Mouse (Mus musculus) liver, embryonic 14.5 days (tissue): ENCODE results near the gene Dsp. TPM values are rescaled to one million over a fixed set of nuclear protein-coding genes. Genes with fewer than 3 reads are reported as not detected.

Experiments
- ATAC-seq: fragments of 200-750 bp; cut with Nextera tagmentation; 2 replicates; pipeline ENCODE4 v1.8.0; 2017; ENCODE audit warnings: moderate number of reproducible peaks, mild to moderate bottlenecking, moderate library complexity; ENCODE audit not compliant: insufficient read depth
- DNase-seq, 3 experiments: peaks; one replicate each; pipeline ENCODE4 v3.0.0-alpha.2; 2012 to 2013; ENCODE audit warnings: low read depth in 3 of 3, low spot score in 3 of 3
- H3K27ac ChIP-seq: fragments of 300-500 bp; sonication (generic); 2 replicates; pipeline ENCODE4 v1.5.1; 2014; ENCODE audit warnings: moderate library complexity, mild to moderate bottlenecking, control low read depth, inconsistent platforms
- H3K27me3 ChIP-seq: fragments of 300-500 bp; sonication (generic); 2 replicates; pipeline ENCODE4 v1.6.1; 2014; ENCODE audit warnings: mild to moderate bottlenecking, low read length, moderate library complexity; ENCODE audit not compliant: control insufficient read depth, insufficient read depth
- H3K36me3 ChIP-seq: fragments of 300-500 bp; sonication (generic); replicated peaks from 2 replicates; pipeline ENCODE4 v1.6.1; 2014; ENCODE audit warnings: low read depth; ENCODE audit not compliant: control insufficient read depth, insufficient read depth
- H3K4me1 ChIP-seq, 2 experiments: fragments of 200-500 bp in 1 of 2; fragments of 300-500 bp in 1 of 2; sonication (generic) in 1 of 2; replicated peaks; 2 replicates each; pipeline ENCODE4 v1.6.1; 2012 to 2014; ENCODE audit warnings: antibody characterized with exemption in 1 of 2, inconsistent platforms in 1 of 2, low read length in 1 of 2; ENCODE audit not compliant: control insufficient read depth in 2 of 2, insufficient read depth in 2 of 2
- H3K4me2 ChIP-seq: fragments of 300-500 bp; sonication (generic); 2 replicates; pipeline ENCODE4 v1.6.1; 2014; ENCODE audit warnings: low read depth, mild to moderate bottlenecking, control low read depth, moderate library complexity
- H3K4me3 ChIP-seq, 2 experiments: fragments of 200-500 bp in 1 of 2; fragments of 300-500 bp in 1 of 2; sonication (generic) in 1 of 2; 2 replicates each; pipeline ENCODE4 v1.5.1; 2012 to 2014; ENCODE audit warnings: low read depth in 2 of 2, low read length in 2 of 2, mild to moderate bottlenecking in 2 of 2, control low read depth in 1 of 2, inconsistent platforms in 1 of 2, moderate library complexity in 1 of 2; ENCODE audit not compliant: insufficient read depth in 1 of 2
- H3K9ac ChIP-seq: fragments of 300-500 bp; sonication (generic); replicated peaks from 2 replicates; pipeline ENCODE4 v1.6.1; 2014; ENCODE audit warnings: mild to moderate bottlenecking, control low read depth, moderate library complexity
- H3K9me3 ChIP-seq: fragments of 300-500 bp; sonication (generic); 2 replicates; pipeline ENCODE4 v1.6.1; 2016; ENCODE audit warnings: low read length, mixed read lengths; ENCODE audit not compliant: control insufficient read depth
- CTCF ChIP-seq: IDR thresholded peaks from 2 replicates; pipeline ENCODE4 v1.5.1; 2016; ENCODE audit warnings: antibody characterized with exemption, low read depth, control low read depth
- EP300 ChIP-seq: IDR thresholded peaks from 2 replicates; pipeline ENCODE4 v1.6.1; 2016; ENCODE audit warnings: antibody characterized with exemption, low read depth
- WGBS: fragments of 180-500 bp; shearing (Covaris S2); extraction: QIAGEN DNeasy Blood & Tissue Kit; methylation state at CpG from one replicate; pipeline ENCODE4 v1.1.7; 2014; ENCODE audit not compliant: insufficient replicate concordance; 5-methylcytosine and 5-hydroxymethylcytosine counted together
- polyA plus RNA-seq, 2 experiments: library from polyadenylated mRNA; depleted of rRNA in 1 of 2; stranded (reverse) in 1 of 2; unstranded in 1 of 2; fragments of >200 nt; fragmentation: Nextera tagmentation in 1 of 2; extraction: Ambion mirVana in 1 of 2; gene quantifications; 2 replicates each; pipeline versions ENCODE4 v1.2.1 to v1.2.3; 2012 to 2014

The Dsp gene
- polyA plus RNA-seq, 2 experiments = 1.8 to 2.0 TPM

GRCm38 (mm10) chr13:38230177-38230821 lies 79.2 kb downstream of the Dsp start:
- H3K9ac ChIP-seq = no peak overlapping the region
- no peaks in the 10 kb centered on the region for H3K4me1 ChIP-seq
- H3K4me3 ChIP-seq = no peak overlapping the region
- DNase-seq (no peak), ATAC-seq (no peak)
- no peak overlapping the region for H3K27ac ChIP-seq
- H3K4me2 ChIP-seq = no peak overlapping the region
- WGBS = 53% methylated on average over 9 of the region's 9 CpGs
- H3K36me3 ChIP-seq = peaks cover 16% of the 10 kb centered on the region
- TF ChIP-seq EP300 (no peak), CTCF (no peak)
- H3K27me3 ChIP-seq = no peaks in the 10 kb centered on the region
- H3K9me3 ChIP-seq = no peaks in the 10 kb centered on the region

GRCm38 (mm10) chr13:38232411-38232810 lies 81.3 kb downstream of the Dsp start:
- 69% methylated on average over 4 of the region's 4 CpGs for WGBS
- no peak overlapping the region for H3K4me3 ChIP-seq
- no peaks in the 10 kb centered on the region for H3K4me1 ChIP-seq
- ATAC-seq (no peak), DNase-seq (no peak)
- TF ChIP-seq CTCF (no peak), EP300 (no peak)
- H3K27me3 ChIP-seq = no peaks in the 10 kb centered on the region
- no peak overlapping the region for H3K4me2 ChIP-seq
- no peaks in the 10 kb centered on the region for H3K9me3 ChIP-seq
- H3K36me3 ChIP-seq = peaks cover 10% of the 10 kb centered on the region; the same call in 1 of the 2 replicates
- H3K27ac ChIP-seq = no peak overlapping the region
- no peak overlapping the region for H3K9ac ChIP-seq

- Histone ChIP-seq H3K36me3 (peaks cover 5% of the 10 kb centered on the region; the same call in 1 of the 2 replicates), H3K4me2 (no peak overlapping the region), H3K27me3 (no peaks in the 10 kb centered on the region), H3K4me1 (no peaks in the 10 kb centered on the region), H3K9ac (no peak overlapping the region), H3K4me3 (no peak overlapping the region), H3K27ac (no peak overlapping the region), H3K9me3 (no peaks in the 10 kb centered on the region)
- TF ChIP-seq CTCF = no peak
- no peak for ATAC-seq
- DNase-seq = no peak
- WGBS = 48% methylated on average over 3 of the region's 3 CpGs
Observed at GRCm38 (mm10) chr13:38232856-38233625, 81.9 kb downstream of the Dsp start.

GRCm38 (mm10) chr13:38234651-38235050 lies 83.6 kb downstream of the Dsp start:
- DNase-seq = no peak
- no peaks in the 10 kb centered on the region for H3K4me1 ChIP-seq
- no peaks in the 10 kb centered on the region for H3K36me3 ChIP-seq
- ATAC-seq = no peak
- TF ChIP-seq EP300 = no peak
- no peak overlapping the region for H3K27ac ChIP-seq
- no peak overlapping the region for H3K4me2 ChIP-seq
- no peak overlapping the region for H3K4me3 ChIP-seq
- H3K9ac ChIP-seq = no peak overlapping the region
- no peaks in the 10 kb centered on the region for H3K27me3 ChIP-seq
- 46% methylated on average over 5 of the region's 5 CpGs for WGBS
- H3K9me3 ChIP-seq = no peaks in the 10 kb centered on the region

- Histone ChIP-seq H3K9ac (no peak overlapping the region), H3K27me3 (no peaks in the 10 kb centered on the region), H3K4me2 (no peak overlapping the region), H3K9me3 (no peaks in the 10 kb centered on the region), H3K36me3 (no peaks in the 10 kb centered on the region), H3K27ac (no peak overlapping the region), H3K4me1 (no peaks in the 10 kb centered on the region), H3K4me3 (no peak overlapping the region)
- peak in 1 of 3 experiments; percentile 10 for DNase-seq
- ATAC-seq = no peak
- WGBS = 50% methylated on average over 3 of the region's 3 CpGs
- TF ChIP-seq EP300 (no peak), CTCF (peak; percentile 33; the same call in 1 of the 2 replicates)
Observed at GRCm38 (mm10) chr13:38235370-38235769, 84.3 kb downstream of the Dsp start.
